Mouse (Mus musculus) heart, postnatal 0 days (tissue): ENCODE measurements around the gene Mfn1. TPM values are rescaled to one million over a fixed set of nuclear protein-coding genes. Genes with fewer than 3 reads are reported as not detected.

ENCODE experiments used
- ATAC-seq: fragments of 200-750 bp; cut with Nextera tagmentation; 2 replicates; pipeline ENCODE4 v1.8.0; 2017; ENCODE audit warnings: low read depth, moderate number of reproducible peaks, moderate library complexity; ENCODE audit not compliant: insufficient read depth
- DNase-seq: peaks from one replicate; pipeline ENCODE4 v3.0.0-alpha.2; 2016; ENCODE audit warnings: low spot score
- H3K27ac ChIP-seq: fragments of 300-500 bp; sonication (generic); 2 replicates; pipeline ENCODE4 v1.5.1; 2014; ENCODE audit warnings: low read depth, mild to moderate bottlenecking
- H3K27me3 ChIP-seq: fragments of 300-500 bp; sonication (generic); 2 replicates; pipeline ENCODE4 v1.6.1; 2014; ENCODE audit warnings: low read length, mixed read lengths; ENCODE audit not compliant: control insufficient read depth, insufficient read depth
- H3K36me3 ChIP-seq: fragments of 300-500 bp; sonication (generic); replicated peaks from 2 replicates; pipeline ENCODE4 v1.6.1; 2014; ENCODE audit warnings: low read length, mixed read lengths; ENCODE audit not compliant: control insufficient read depth, insufficient read depth
- H3K4me1 ChIP-seq: fragments of 300-500 bp; sonication (generic); 2 replicates; pipeline ENCODE4 v1.6.1; 2014; ENCODE audit warnings: antibody characterized with exemption; ENCODE audit not compliant: control insufficient read depth, insufficient read depth
- H3K4me2 ChIP-seq: fragments of 300-500 bp; sonication (generic); 2 replicates; pipeline ENCODE4 v1.6.1; 2014; ENCODE audit warnings: low read depth, mild to moderate bottlenecking, low read length, moderate library complexity
- H3K4me3 ChIP-seq: fragments of 300-500 bp; sonication (generic); 2 replicates; pipeline ENCODE4 v1.5.1; 2014; ENCODE audit warnings: low read depth, low read length
- H3K9ac ChIP-seq: fragments of 300-500 bp; sonication (generic); replicated peaks from 2 replicates; pipeline ENCODE4 v1.6.1; 2014; ENCODE audit warnings: low read depth, low read length, mixed read lengths
- H3K9me3 ChIP-seq: fragments of 300-500 bp; sonication (generic); replicated peaks from 2 replicates; pipeline ENCODE4 v1.6.1; 2016; ENCODE audit warnings: low read length; ENCODE audit not compliant: control insufficient read depth
- CTCF ChIP-seq: IDR thresholded peaks from 2 replicates; pipeline ENCODE4 v1.5.1; 2016; ENCODE audit warnings: antibody characterized with exemption, control low read depth, low read depth
- EP300 ChIP-seq: IDR thresholded peaks from 2 replicates; pipeline ENCODE4 v1.6.1; 2016; ENCODE audit warnings: antibody characterized with exemption, low read depth
- WGBS: fragments of 180-500 bp; shearing (Covaris S2); extraction: QIAGEN DNeasy Blood & Tissue Kit; methylation state at CpG from one replicate; pipeline ENCODE4 v1.1.7; 2014; 5-methylcytosine and 5-hydroxymethylcytosine counted together
- polyA plus RNA-seq: library from polyadenylated mRNA; unstranded; fragments of >200 nt; fragmentation: Nextera tagmentation; extraction: Ambion mirVana; gene quantifications from 2 replicates; pipeline ENCODE4 v1.2.1, GENCODE M21; 2015
- total RNA-seq: library from RNA; depleted of rRNA; stranded (reverse); fragments of >200 nt; gene quantifications from 2 replicates; pipeline ENCODE4 v1.2.3, GENCODE M21; 2014; ENCODE audit warnings: low replicate concordance

The Mfn1 gene
- total and polyA plus RNA-seq, 2 experiments from 2014 or later = 106 to 166 TPM

- Histone ChIP-seq H3K4me3 (no peak overlapping the region), H3K27me3 (no peaks in the 10 kb centered on the region), H3K9ac (no peak overlapping the region), H3K27ac (0 out of 2 replicates have a peak overlapping the region, but pooled peaks have one; percentile 18), H3K4me1 (no peaks in the 10 kb centered on the region), H3K36me3 (no peaks in the 10 kb centered on the region), H3K9me3 (no peaks in the 10 kb centered on the region), H3K4me2 (no peak overlapping the region)
- ATAC-seq (peak; percentile 6; the same call in 1 of the 2 replicates), DNase-seq (no peak)
- TF ChIP-seq CTCF (no peak), EP300 (no peak)
- WGBS = 59% methylated on average over 8 of the region's 8 CpGs
Measured at GRCm38 (mm10) chr3:32495856-32496710, 33.2 kb upstream of the Mfn1 start.

DNA sequence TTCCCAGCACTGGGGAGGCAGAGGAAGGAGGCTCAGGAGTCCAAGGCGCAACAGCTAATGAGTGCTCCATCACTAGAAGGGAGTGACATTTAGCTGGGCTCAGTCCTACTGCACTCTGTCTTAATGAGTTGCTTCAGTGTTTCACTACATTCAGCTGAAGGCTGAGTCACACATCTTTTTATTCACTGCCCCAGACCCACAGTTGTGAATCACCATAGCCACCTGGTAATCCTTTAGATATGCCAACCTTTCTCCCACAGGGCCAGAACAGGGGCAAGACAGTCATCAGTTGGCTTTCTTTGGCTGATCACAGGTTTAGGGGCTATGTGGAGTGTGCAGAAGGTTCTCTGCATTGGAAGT, 32.6 kb upstream of the Mfn1 start:
- WGBS = 89% methylated on average over 1 of the region's 1 CpGs
- ATAC-seq (0 out of 2 replicates have a peak, but pooled peaks have one; percentile 14), DNase-seq (no peak)
- Histone ChIP-seq H3K4me3 (no peak overlapping the region), H3K27ac (0 out of 2 replicates have a peak overlapping the region, but pooled peaks have one; percentile 18), H3K4me2 (no peak overlapping the region), H3K9ac (no peak overlapping the region), H3K9me3 (no peaks in the 10 kb centered on the region), H3K27me3 (no peaks in the 10 kb centered on the region), H3K36me3 (no peaks in the 10 kb centered on the region), H3K4me1 (no peaks in the 10 kb centered on the region)
- TF ChIP-seq EP300 (no peak), CTCF (no peak)

DNA sequence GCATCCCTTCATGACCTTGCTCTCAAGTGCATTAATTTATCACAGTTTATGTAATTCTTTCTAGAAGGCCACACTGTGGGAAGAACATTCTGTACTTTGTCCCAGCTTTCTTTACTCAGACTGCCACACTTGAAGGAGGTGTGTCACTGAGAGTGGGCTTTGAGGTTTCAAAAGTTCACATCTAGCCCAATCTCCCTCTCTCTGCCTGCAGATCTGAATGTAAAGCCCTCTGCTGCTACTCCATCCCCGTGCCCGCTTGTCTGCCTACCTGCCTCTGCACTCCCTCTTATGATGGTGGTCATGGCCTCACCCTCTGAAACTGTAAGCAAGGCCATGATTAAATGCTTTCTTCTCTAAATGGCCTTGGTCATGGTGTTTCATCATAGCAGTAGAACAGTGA, 28.9 kb upstream of the Mfn1 start:
- H3K9ac ChIP-seq = no peak overlapping the region
- no peaks in the 10 kb centered on the region for H3K27me3 ChIP-seq
- no peak overlapping the region for H3K4me3 ChIP-seq
- no peaks in the 10 kb centered on the region for H3K9me3 ChIP-seq
- WGBS = 87% methylated on average over 2 of the region's 2 CpGs
- no peaks in the 10 kb centered on the region for H3K4me1 ChIP-seq
- no peaks in the 10 kb centered on the region for H3K36me3 ChIP-seq
- no peak overlapping the region for H3K4me2 ChIP-seq
- H3K27ac ChIP-seq = no peak overlapping the region
- TF ChIP-seq CTCF = no peak
- no peak for TF ChIP-seq EP300
- no peak for ATAC-seq
- no peak for DNase-seq

GRCm38 (mm10) chr3:32505841-32506240, 23.4 kb upstream of the Mfn1 start:
- no peak for TF ChIP-seq CTCF
- no peak for TF ChIP-seq EP300
- ATAC-seq = no peak
- H3K9ac ChIP-seq = no peak overlapping the region
- no peaks in the 10 kb centered on the region for H3K36me3 ChIP-seq
- no peak overlapping the region for H3K4me2 ChIP-seq
- H3K27me3 ChIP-seq = no peaks in the 10 kb centered on the region
- no peak overlapping the region for H3K4me3 ChIP-seq
- no peak overlapping the region for H3K27ac ChIP-seq
- no peaks in the 10 kb centered on the region for H3K9me3 ChIP-seq
- WGBS = 71% methylated on average over 3 of the region's 3 CpGs
- no peak for DNase-seq
- peaks cover 4% of the 10 kb centered on the region; the same call in 1 of the 2 replicates for H3K4me1 ChIP-seq

DNA sequence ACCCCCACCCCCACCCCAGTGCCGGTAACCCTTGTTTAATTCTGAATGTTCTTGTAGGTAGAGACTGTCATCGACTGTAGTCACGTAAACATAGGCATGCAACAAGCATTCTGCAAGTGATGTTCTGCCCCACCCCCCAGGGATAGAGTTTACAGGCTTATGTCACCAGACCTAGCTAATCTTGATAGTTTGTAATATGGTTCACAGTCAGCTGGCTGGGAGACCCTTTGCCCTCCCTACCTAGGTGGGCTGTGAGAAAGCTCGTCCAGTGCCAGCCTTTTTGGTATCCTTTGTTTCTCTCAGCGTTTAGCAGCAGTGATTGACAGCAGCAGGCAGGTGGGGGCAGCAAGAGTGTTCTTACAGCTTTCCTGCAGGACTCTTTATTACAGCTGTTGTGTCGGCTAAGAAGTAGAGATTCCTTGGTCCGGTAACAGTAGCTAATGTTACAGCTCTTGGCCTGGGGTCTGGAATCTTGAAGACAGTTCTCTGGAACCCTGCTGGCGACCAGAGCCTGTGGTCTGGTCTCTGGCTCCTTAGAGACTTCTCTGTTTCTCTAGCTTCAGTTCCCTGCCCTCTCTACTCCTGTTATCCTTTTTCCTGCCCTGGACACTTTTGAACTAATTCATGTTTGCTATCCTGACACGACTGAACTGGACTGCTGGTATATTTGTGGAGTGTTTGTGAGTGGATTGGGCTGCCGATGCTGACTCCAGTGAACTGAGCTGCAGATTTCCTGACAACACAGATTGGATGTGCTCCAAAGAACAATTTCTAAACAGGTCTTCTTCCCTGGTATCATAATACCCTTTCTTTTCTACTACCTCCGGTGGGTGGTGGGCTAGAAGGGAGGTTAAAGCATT, 22.7 kb upstream of the Mfn1 start:
- Histone ChIP-seq H3K27me3 (no peaks in the 10 kb centered on the region), H3K27ac (no peak overlapping the region), H3K4me3 (no peak overlapping the region), H3K9ac (no peak overlapping the region), H3K4me2 (no peak overlapping the region), H3K36me3 (no peaks in the 10 kb centered on the region), H3K9me3 (no peaks in the 10 kb centered on the region), H3K4me1 (peaks cover 7% of the 10 kb centered on the region)
- ATAC-seq (no peak), DNase-seq (no peak)
- WGBS = 66% methylated on average over 11 of the region's 11 CpGs
- TF ChIP-seq CTCF = no peak
- TF ChIP-seq EP300 = no peak
